Mouse (Mus musculus): Measurements from ENCODE around the gene Gm27021.

The Gm27021 gene

DNA sequence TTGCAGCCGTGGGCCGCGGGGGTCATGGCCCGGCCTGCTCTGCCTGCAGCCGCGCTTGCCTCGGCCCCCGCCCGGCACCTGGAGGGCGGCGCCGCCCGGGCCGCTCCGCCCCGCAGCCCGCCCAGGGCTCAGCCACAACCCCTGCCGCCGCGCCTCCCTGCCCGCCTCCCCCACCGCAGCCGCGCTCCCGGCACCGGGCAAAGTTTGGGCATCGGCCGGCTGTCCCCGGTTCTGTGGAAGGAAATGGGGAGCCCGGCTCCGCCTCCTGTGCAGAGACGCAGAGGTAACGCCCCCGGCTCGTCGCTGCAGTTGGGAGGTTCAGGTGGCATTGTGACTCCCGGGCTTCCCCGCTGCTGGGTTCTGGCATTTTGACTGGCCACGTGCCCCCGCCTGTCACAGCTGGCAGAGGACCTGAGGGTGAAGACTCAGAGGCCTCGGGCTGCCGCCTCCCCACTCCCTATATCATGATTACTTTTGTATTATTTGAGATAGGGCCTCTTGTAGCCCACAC lies 33.5 kb downstream of the Gm27021 start:
- DNase-seq: peak; percentile 50

DNA sequence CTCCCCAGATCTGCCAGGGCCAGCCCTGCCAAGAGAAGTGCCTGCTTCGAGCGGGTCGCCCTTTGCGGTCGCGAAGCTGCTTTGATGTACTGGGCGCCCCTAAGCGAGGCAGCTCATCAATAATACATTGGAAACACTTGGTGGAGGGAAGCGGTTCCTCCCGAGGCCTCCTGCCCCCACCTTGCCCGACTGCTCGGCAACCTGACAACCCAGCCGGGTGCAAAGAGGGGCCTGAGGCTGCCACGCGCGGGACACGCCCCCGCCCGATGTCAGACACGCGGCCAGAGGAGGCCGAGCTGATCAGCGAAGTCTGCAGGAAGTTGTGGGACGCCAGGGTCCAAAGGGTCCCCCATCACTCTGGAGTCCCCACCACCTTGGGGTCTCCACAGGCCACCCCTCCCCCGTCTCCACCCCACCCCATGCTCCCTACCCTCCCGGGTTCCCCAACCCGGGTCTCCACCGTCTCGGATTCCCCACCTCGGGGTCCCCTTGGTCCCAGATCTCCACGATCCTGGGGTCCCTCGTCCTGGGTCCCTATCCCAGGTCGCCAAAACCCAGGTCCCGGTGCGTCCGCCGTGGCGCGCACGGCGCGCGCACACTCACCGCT lies 34.1 kb downstream of the Gm27021 start:
- DNase-seq: peak; percentile 34

- no peak for DNase-seq
Observed at GRCm38 (mm10) chr8:120632969-120633664, 34.8 kb downstream of the Gm27021 start.

DNA sequence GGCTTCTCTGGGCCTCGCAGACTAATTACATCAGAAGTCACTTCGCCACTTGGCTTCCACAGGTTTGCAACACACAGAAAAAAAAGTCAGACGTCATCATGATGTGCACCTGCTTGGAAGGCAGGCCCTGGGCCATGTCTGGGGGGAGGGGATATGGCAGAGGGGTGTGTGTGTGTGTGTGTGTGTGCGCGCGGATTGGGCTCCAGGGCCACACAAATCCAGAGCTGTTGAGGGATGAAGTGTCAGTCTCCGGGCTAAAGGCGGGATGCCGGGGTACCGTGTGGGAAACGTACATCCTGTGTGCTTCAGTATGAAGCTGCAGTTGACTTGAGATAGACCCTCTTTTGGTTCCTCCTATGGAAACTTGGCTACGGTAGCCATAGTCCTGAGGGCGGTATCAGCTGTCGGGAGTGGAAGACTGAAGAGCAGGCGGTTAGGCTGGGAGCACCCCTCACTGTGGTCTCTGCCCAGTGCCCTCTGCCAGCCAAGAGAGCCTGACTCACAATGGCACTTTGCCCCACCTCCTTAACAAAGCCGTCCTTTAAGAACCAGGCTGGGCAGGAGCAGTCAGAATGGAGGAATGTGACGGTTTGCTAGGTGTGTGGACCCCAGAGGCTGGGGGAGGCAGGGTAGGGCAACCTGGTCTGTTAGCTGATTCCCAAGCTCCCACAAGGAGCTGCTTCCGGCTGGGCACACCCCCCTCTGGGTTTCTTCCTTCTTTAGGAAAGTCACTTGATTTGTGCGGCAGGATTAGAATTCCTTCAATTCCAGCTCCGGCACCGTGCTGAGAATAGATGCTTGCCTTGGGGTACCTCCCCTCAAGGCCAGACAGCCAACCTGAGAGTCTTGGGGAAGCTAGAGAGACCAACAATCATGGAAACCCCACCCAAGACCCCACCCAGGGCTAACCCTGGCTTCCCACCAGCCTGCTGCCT lies 36.2 kb downstream of the Gm27021 start:
- no peak for DNase-seq

- no peak for DNase-seq
Observed at GRCm38 (mm10) chr8:120630848-120631247, 37.0 kb downstream of the Gm27021 start.

DNA sequence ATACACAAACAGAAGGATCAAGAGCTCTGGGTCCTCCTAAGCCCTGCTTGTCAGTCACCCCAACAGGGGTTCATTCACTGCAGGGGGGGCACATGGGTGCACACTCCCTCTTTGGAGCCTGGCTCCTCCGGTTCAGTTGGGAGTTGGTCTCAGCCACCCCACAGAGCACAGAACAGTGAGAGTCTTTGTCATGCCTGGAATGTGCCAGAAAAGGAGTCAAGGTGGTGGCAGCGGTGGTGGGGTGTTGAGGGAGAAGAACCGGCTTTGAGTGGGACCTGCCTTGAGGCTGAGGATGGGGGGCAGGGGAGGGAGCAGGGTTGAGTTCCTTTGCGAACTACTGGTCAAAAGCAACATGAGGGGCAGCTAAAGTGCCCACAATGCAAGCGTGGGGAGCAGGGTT lies 37.8 kb downstream of the Gm27021 start:
- DNase-seq: no peak

DNA sequence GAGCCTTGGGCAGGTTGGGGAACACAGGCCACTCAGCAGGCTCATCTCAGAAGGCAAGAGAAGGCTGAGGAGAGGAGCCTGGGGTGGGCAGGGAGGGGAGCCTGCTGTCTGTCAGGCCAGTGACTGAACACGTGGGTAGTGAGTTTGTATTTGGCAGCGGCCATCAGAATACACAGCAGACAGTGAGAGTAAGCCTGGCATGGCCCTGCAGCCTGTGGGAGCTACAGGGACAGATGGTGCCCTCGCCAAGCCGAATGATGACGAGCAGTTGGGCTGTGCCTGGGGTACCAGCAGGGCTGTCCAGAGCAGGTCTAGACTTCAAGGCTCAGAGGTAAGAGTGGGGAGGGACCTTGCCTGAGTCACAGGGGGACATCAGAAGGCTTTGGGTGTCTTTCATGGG lies 40.6 kb downstream of the Gm27021 start:
- no peak for DNase-seq

GRCm38 (mm10) chr8:120626461-120626860 lies 41.4 kb downstream of the Gm27021 start:
- DNase-seq: no peak

DNA sequence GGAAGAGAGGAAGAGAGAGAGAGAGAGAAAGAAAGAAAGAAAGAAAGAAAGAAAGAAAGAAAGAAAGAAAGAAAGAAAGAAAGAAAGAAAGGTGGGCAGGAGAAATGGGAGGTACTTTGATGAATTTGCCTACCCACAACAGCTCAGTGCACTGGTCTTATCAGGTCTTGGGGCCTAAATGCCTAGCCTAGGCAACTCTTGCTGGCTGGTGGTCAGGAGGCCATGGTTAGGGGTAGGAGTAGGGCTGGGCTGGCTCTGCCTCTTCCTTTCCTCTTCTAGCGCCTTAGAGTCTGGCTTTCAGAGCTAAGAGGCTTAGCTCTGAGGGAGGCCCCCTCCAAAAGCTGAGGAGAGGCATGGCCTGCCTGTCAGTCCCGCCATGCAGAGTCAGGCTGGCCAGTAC lies 44.3 kb downstream of the Gm27021 start:
- DNase-seq: no peak

DNA sequence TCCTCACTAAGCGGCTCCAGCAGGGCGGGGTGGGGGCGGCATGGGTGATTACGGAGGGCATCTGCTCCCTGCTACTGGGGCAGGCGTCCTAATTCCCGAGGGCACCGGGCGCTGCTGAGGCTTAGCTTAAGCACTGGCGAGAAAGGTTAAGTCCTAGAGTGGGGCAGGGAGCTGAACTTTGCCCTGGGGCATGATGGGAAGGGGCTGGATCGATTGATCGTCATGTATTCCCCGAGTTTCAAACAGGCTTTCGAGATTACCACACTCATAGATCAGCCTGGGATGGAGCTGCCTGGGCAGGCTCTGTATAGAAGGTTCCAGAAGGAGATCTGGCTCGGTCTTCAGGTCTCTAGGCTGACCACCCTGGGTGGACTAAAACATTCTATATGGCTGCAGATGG lies 45.7 kb downstream of the Gm27021 start:
- no peak for DNase-seq

GRCm38 (mm10) chr8:120620441-120620840 lies 47.4 kb downstream of the Gm27021 start:
- DNase-seq: no peak

DNA sequence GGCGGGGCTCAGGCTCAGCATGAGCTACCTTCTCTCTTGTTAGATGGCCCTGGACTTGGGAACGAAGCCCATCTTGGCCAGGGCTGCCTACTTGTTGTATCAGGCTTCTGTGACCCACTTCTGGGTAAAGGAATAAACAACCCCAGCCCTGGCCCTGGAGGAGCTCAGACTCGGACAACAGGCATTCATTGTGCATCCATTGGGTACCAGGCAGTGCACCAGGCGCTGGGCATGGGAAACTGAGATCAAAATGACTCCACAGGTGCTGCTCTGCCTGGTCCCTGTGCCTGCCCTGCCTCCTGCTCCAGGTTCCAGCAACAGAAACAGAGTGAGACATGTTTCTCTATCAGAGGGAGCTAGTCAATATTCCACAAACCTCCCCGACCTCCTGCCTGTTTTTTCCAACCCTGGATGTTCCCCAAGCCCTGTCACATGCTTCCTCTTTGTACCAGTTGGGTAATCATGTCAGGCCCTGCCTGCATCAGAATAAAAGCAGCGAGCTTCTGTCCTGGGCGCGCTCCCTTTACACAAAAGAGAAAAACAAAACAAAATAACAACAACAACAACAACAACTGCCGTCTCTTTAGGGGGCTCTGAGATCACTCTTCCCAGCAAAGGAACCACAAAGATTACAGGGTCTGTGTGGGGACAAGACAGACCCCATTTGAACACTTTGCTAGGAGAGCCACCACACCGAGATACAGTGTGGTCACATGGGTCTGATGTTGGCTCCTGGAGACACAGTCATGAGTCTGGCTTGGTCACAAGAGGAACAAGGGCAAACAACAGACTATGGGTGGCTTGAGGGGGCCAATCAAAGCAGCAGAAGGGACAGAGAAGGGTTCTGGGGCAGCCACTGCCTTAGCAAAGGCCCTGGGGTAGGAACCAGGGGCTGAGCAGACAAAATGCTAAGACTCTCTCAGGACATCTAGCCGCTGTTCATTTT lies 48.4 kb downstream of the Gm27021 start:
- peak; percentile 35 for DNase-seq

DNA sequence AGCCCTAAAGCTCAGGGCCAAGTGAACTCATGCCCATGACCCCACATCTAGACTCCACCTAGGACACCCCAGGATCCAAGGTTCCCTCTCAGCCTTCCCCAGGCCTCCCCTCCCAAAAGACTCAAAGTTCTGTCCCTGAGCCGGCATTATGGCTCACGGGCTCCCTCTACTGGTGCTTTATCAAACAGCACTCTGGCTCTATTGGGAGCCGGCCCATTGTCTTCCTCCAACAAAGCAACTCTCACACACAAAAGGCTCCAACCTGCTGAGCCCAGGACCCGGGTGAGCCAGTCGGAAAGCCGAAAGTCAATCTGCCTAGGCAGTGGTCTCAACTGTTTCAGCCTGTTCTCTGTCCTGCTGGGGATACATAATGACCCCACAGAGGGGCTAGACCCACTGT lies 49.8 kb downstream of the Gm27021 start:
- peak; percentile 56 for DNase-seq

DNA sequence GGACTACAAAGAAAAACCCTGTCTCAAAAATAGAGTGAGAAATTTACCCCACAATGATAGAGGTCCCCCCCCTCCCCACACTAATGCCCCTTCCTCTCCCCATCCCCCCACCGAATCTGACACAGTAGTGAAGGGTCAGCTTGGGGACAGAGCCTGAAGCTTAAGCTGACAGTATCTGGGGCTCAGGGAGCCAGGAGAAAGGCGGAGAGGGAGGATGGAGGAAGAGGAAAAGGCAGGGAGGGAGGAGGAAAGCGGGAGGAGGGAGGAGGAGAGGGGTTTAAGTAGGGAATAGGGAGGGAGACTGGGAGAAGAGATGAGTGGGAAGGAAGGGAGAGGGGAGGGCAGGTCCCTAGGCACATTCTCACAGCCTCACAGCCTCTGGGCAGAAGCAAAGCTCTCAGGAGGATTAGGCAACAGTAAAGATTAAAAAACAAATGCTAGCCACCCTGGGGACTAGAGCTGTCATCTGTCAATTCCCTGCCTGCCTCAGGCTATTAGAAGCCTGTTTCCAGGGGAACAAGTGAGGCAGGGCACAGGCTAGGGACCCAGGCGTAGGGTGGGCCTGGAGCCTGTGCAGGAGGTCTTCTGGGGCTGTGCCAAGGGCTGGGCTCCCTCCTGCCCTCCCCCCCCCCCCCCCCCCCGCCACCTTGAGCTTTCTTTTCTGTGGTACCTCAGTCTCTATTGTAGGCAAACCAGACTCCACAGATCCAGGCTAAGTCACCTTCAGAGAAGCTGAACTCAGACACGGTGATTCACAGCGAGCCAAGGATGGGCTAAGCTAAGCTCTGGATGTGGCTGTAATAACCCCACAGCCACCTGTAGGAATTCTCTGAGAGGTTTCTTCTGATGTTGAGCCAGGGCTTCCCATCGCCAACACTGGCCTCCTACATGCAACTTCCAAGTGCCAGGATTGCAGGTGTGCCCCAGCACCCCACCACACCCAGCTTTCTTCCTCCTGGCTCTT lies 50.9 kb downstream of the Gm27021 start:
- DNase-seq: no peak

- no peak for DNase-seq
Observed at GRCm38 (mm10) chr8:120614491-120614890, 53.4 kb downstream of the Gm27021 start.

- DNase-seq: no peak
Observed at GRCm38 (mm10) chr8:120610824-120611223, 57.1 kb downstream of the Gm27021 start.

- DNase-seq: peak; percentile 55
Observed at GRCm38 (mm10) chr8:120607885-120608284, 60.0 kb downstream of the Gm27021 start.

DNA sequence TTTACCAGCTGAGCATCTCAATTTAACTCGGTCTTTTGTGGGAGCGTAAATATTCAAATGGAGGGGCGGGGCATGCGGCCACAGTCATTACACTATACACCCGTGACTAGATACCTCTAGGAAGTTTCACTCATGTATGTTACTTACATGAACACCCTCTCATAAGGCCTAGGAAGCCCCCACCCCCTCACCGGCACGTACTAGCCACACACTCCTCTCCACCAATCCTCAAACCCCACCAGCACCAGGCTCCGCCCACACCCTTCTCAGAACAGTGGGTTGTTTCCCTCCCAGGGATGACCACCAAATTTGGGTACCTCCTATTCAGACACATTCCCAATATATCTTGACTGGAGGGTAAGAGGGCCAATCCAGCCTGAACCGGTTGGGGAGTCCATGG lies 60.4 kb downstream of the Gm27021 start:
- no peak for DNase-seq

- no peak for DNase-seq
Observed at GRCm38 (mm10) chr8:120602672-120603071, 65.2 kb downstream of the Gm27021 start.

DNA sequence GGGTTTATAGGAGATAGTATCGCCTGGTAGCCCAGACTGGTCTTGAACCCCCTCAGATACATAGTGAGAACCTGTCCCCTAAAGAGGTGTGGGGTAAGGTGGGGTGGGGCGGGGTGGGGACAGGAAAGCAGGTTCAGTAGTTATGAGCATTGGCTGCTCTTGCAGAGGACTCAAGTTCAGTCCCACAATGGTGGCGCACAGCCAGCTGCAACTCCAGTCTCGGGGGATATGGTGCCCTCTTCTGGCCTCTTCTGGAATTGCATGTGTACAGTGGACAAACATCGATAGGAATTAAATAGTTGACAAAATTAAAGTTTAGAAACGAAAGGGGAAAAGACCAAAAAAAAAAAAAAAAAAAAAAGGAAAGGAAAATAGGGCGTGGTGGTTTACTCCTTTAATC lies 68.4 kb downstream of the Gm27021 start:
- peak; percentile 56 for DNase-seq

GRCm38 (mm10) chr8:120598579-120598978 lies 69.3 kb downstream of the Gm27021 start:
- peak; percentile 85 for DNase-seq
